Mouse (Mus musculus) forebrain, postnatal 0 days (tissue): ENCODE data around the gene Ltbp2. TPM values are rescaled to one million over a fixed set of nuclear protein-coding genes. Genes with fewer than 3 reads are reported as not detected.

ENCODE experiments used
- ATAC-seq: fragments of 200-750 bp; cut with Nextera tagmentation; 2 replicates; pipeline ENCODE4 v1.8.0; 2017; ENCODE audit warnings: mild to moderate bottlenecking, moderate library complexity
- DNase-seq: peaks from one replicate; pipeline ENCODE4 v3.0.0-alpha.2; 2015
- H3K27ac ChIP-seq: fragments of 300-500 bp; sonication (generic); 2 replicates; pipeline ENCODE4 v1.5.1; 2014; ENCODE audit warnings: low read depth, mild to moderate bottlenecking, antibody characterized with exemption, low read length, moderate library complexity, mixed read lengths
- H3K27me3 ChIP-seq: fragments of 300-500 bp; sonication (generic); 2 replicates; pipeline ENCODE4 v1.6.1; 2014; ENCODE audit warnings: mild to moderate bottlenecking, low read length, mixed read lengths; ENCODE audit not compliant: insufficient read depth
- H3K36me3 ChIP-seq: fragments of 300-500 bp; sonication (generic); 2 replicates; pipeline ENCODE4 v1.6.1; 2014; ENCODE audit warnings: mild to moderate bottlenecking, moderate library complexity; ENCODE audit not compliant: insufficient read depth
- H3K4me1 ChIP-seq: fragments of 300-500 bp; sonication (generic); 2 replicates; pipeline ENCODE4 v1.6.1; 2014; ENCODE audit warnings: antibody characterized with exemption; ENCODE audit not compliant: insufficient read depth
- H3K4me2 ChIP-seq: fragments of 300-500 bp; sonication (generic); 2 replicates; pipeline ENCODE4 v1.6.1; 2014; ENCODE audit warnings: low read depth, mild to moderate bottlenecking, moderate library complexity
- H3K4me3 ChIP-seq: fragments of 300-500 bp; sonication (generic); 2 replicates; pipeline ENCODE4 v1.5.1; 2014; ENCODE audit warnings: low read depth, low read length, mixed read lengths
- H3K9ac ChIP-seq: fragments of 300-500 bp; sonication (generic); 2 replicates; pipeline ENCODE4 v1.6.1; 2014; ENCODE audit warnings: mild to moderate bottlenecking
- H3K9me3 ChIP-seq: fragments of 300-500 bp; sonication (generic); 2 replicates; pipeline ENCODE4 v1.6.1; 2016; ENCODE audit warnings: low read length
- CTCF ChIP-seq: sonication (generic); IDR thresholded peaks from 2 replicates; pipeline ENCODE4 v1.5.1; 2016; ENCODE audit warnings: antibody characterized with exemption, control low read depth, low read depth
- WGBS: fragments of 180-500 bp; shearing (Covaris S2); extraction: QIAGEN DNeasy Blood & Tissue Kit; methylation state at CpG from one replicate; pipeline ENCODE4 v1.1.7; 2014; 5-methylcytosine and 5-hydroxymethylcytosine counted together
- polyA plus RNA-seq: library from polyadenylated mRNA; unstranded; fragments of >200 nt; fragmentation: Nextera tagmentation; extraction: Ambion mirVana; gene quantifications from 2 replicates; pipeline ENCODE4 v1.2.1, GENCODE M21; 2015
- total RNA-seq: library from RNA; depleted of rRNA; stranded (reverse); fragments of >200 nt; gene quantifications from 2 replicates; pipeline ENCODE4 v1.2.3, GENCODE M21; 2014

Gene Ltbp2
- total and polyA plus RNA-seq, 2 experiments from 2014 or later, result 0.51 to 0.76 TPM

GRCm38 (mm10) chr12:84911640-84912039, 35.3 kb upstream of the Ltbp2 start:
- ATAC-seq, result no peak
- Histone ChIP-seq H3K27ac (no peak overlapping the region), H3K4me2 (no peak overlapping the region), H3K9ac (no peak overlapping the region), H3K27me3 (no peaks in the 10 kb centered on the region), H3K4me1 (no peaks in the 10 kb centered on the region), H3K36me3 (peaks cover 11% of the 10 kb centered on the region), H3K9me3 (no peaks in the 10 kb centered on the region), H3K4me3 (no peak overlapping the region)
- DNase-seq, result no peak
- 25% methylated on average over 2 of the region's 2 CpGs for WGBS
- no peak for TF ChIP-seq CTCF

GRCm38 (mm10) chr12:84910066-84910465, 33.7 kb upstream of the Ltbp2 start:
- 95% methylated on average over 4 of the region's 4 CpGs for WGBS
- Histone ChIP-seq H3K36me3 (no peaks in the 10 kb centered on the region), H3K4me1 (no peaks in the 10 kb centered on the region), H3K4me3 (no peak overlapping the region), H3K9ac (no peak overlapping the region), H3K27ac (no peak overlapping the region), H3K4me2 (no peak overlapping the region), H3K9me3 (no peaks in the 10 kb centered on the region), H3K27me3 (no peaks in the 10 kb centered on the region)
- ATAC-seq (no peak), DNase-seq (no peak)
- no peak for TF ChIP-seq CTCF

GRCm38 (mm10) chr12:84907627-84908480, 31.5 kb upstream of the Ltbp2 start:
- TF ChIP-seq CTCF, result no peak
- Histone ChIP-seq H3K27me3 (no peaks in the 10 kb centered on the region), H3K4me1 (no peaks in the 10 kb centered on the region), H3K4me2 (no peak overlapping the region), H3K36me3 (no peaks in the 10 kb centered on the region), H3K9me3 (no peaks in the 10 kb centered on the region), H3K27ac (no peak overlapping the region), H3K4me3 (no peak overlapping the region), H3K9ac (no peak overlapping the region)
- peak; percentile 42; the same call in 1 of the 2 replicates for ATAC-seq
- WGBS, result 53% methylated on average over 10 of the region's 10 CpGs
- peak; percentile 34 for DNase-seq

- DNase-seq, result no peak
- 61% methylated on average over 12 of the region's 12 CpGs for WGBS
- H3K4me3 ChIP-seq, result no peak overlapping the region
- no peak overlapping the region for H3K4me2 ChIP-seq
- TF ChIP-seq CTCF, result no peak
- H3K27ac ChIP-seq, result no peak overlapping the region
- H3K27me3 ChIP-seq, result no peaks in the 10 kb centered on the region
- no peaks in the 10 kb centered on the region for H3K36me3 ChIP-seq
- no peak for ATAC-seq
- no peaks in the 10 kb centered on the region for H3K4me1 ChIP-seq
- H3K9me3 ChIP-seq, result no peaks in the 10 kb centered on the region
- no peak overlapping the region for H3K9ac ChIP-seq
These were observed 30.8 kb upstream of the Ltbp2 start for GRCm38 (mm10) chr12:84907024-84907626.

- Histone ChIP-seq H3K4me2 (no peak overlapping the region), H3K4me3 (no peak overlapping the region), H3K36me3 (no peaks in the 10 kb centered on the region), H3K9me3 (no peaks in the 10 kb centered on the region), H3K4me1 (no peaks in the 10 kb centered on the region), H3K27ac (no peak overlapping the region), H3K27me3 (no peaks in the 10 kb centered on the region), H3K9ac (no peak overlapping the region)
- DNase-seq, result no peak
- TF ChIP-seq CTCF, result no peak
- ATAC-seq, result no peak
- 67% methylated on average over 7 of the region's 7 CpGs for WGBS
These were observed 28.1 kb upstream of the Ltbp2 start for GRCm38 (mm10) chr12:84904399-84904798.

GRCm38 (mm10) chr12:84900317-84900716, 24.0 kb upstream of the Ltbp2 start:
- Histone ChIP-seq H3K36me3 (no peaks in the 10 kb centered on the region), H3K4me1 (no peaks in the 10 kb centered on the region), H3K9ac (no peak overlapping the region), H3K4me3 (no peak overlapping the region), H3K27me3 (no peaks in the 10 kb centered on the region), H3K27ac (no peak overlapping the region), H3K4me2 (no peak overlapping the region), H3K9me3 (no peaks in the 10 kb centered on the region)
- DNase-seq (no peak), ATAC-seq (no peak)
- WGBS, result 73% methylated on average over 7 of the region's 7 CpGs
- no peak for TF ChIP-seq CTCF

- Histone ChIP-seq H3K27me3 (no peaks in the 10 kb centered on the region), H3K9ac (no peak overlapping the region), H3K27ac (no peak overlapping the region), H3K4me3 (no peak overlapping the region), H3K4me1 (no peaks in the 10 kb centered on the region), H3K4me2 (no peak overlapping the region), H3K9me3 (no peaks in the 10 kb centered on the region), H3K36me3 (no peaks in the 10 kb centered on the region)
- WGBS, result 82% methylated on average over 5 of the region's 5 CpGs
- TF ChIP-seq CTCF, result no peak
- DNase-seq, result no peak
- ATAC-seq, result no peak
These were observed 21.0 kb upstream of the Ltbp2 start for GRCm38 (mm10) chr12:84897322-84897721.
